ENCODE assay signal across 26 mouse cellular contexts in genomic region chr17:25550020-25550419, GRCm38 (mm10). TPM values are rescaled to one million over a fixed set of nuclear protein-coding genes. Genes with fewer than 3 reads are reported as not detected.
DNase-seq lines count a peak whose midpoint lies in the region; ATAC-seq and TF ChIP-seq lines count a peak whose summit lies in the region.
"Had no signal": no experiment of that assay in that cellular context is flagged by ENCODE, and none has a peak within 500 bp of the region (broad histone marks: within the 10 kb centered on the region; RNA-seq: fewer than 3 reads in every experiment).

No protein-coding gene starts in this region.

- H3K4me3 ChIP-seq in layer of hippocampus, adult 2 months = no peak overlapping the region
- no peak overlapping the region for H3K4me3 ChIP-seq in limb, embryonic 13.5 days
- no peak overlapping the region for H3K4me3 ChIP-seq in limb, embryonic 15.5 days
- H3K4me3 ChIP-seq: embryonic facial prominence, embryonic 12.5 days; erythroblast, embryonic 14.5 days; forebrain, embryonic 10.5 days; forebrain, embryonic 13.5 days; forebrain, embryonic 15.5 days had no signal

- no peaks in the 10 kb centered on the region for H3K9me3 ChIP-seq in limb, embryonic 13.5 days
- no peaks in the 10 kb centered on the region for H3K9me3 ChIP-seq in limb, embryonic 15.5 days
- H3K9me3 ChIP-seq: embryonic facial prominence, embryonic 12.5 days; forebrain, embryonic 10.5 days; forebrain, embryonic 13.5 days; forebrain, embryonic 15.5 days had no signal

- no peak for DNase-seq in layer of hippocampus, adult 2 months (ENCODE audit: low spot score in 2 of 2)
- DNase-seq in layer of hippocampus, postnatal 36 days = no peak
- DNase-seq in lung, postnatal 25 days (ENCODE audit: low spot score) = no peak
- DNase-seq: adrenal gland, adult 2 months; adrenal gland, postnatal 10 days; adrenal gland, postnatal 25 days; cerebellum, adult 11 months; cerebellum, adult 18-20 months; cerebellum, adult 8-10 months; cerebellum, adult 9-11 months; cerebellum, postnatal 14 days; cerebellum, postnatal 36 days; embryo, embryonic 11 days; forebrain, postnatal 0 days had no signal

- no peaks in the 10 kb centered on the region for H3K36me3 ChIP-seq in limb, embryonic 13.5 days
- no peaks in the 10 kb centered on the region for H3K36me3 ChIP-seq in limb, embryonic 15.5 days
- H3K36me3 ChIP-seq: embryonic facial prominence, embryonic 12.5 days; forebrain, embryonic 10.5 days; forebrain, embryonic 15.5 days had no signal

- no peak overlapping the region for H3K4me2 ChIP-seq in limb, embryonic 13.5 days (replicated peaks)
- no peak overlapping the region for H3K4me2 ChIP-seq in limb, embryonic 15.5 days
- H3K4me2 ChIP-seq: embryonic facial prominence, embryonic 12.5 days; forebrain, embryonic 13.5 days; forebrain, embryonic 15.5 days had no signal

- H3K27ac ChIP-seq in layer of hippocampus, adult 2 months = peak overlapping the region; percentile 56; the same call in 1 of the 2 replicates
- no peak overlapping the region; the same call in 1 of the 2 replicates for H3K27ac ChIP-seq in limb, embryonic 13.5 days
- peak overlapping the region; percentile 68 for H3K27ac ChIP-seq in limb, embryonic 15.5 days
- H3K27ac ChIP-seq: embryonic facial prominence, embryonic 12.5 days; forebrain, embryonic 10.5 days; forebrain, embryonic 13.5 days; forebrain, embryonic 15.5 days had no signal

- WGBS in limb, embryonic 13.5 days = 69% methylated on average over 5 of the region's 5 CpGs
- 74% methylated on average over 5 of the region's 5 CpGs for WGBS in limb, embryonic 15.5 days

- no peak overlapping the region for H3K9ac ChIP-seq in limb, embryonic 13.5 days
- no peak overlapping the region for H3K9ac ChIP-seq in limb, embryonic 15.5 days
- H3K9ac ChIP-seq: embryonic facial prominence, embryonic 12.5 days; forebrain, embryonic 13.5 days; forebrain, embryonic 15.5 days; forebrain, postnatal 0 days had no signal

- no peaks in the 10 kb centered on the region for H3K27me3 ChIP-seq in limb, embryonic 13.5 days
- no peaks in the 10 kb centered on the region for H3K27me3 ChIP-seq in limb, embryonic 15.5 days
- H3K27me3 ChIP-seq: embryonic facial prominence, embryonic 12.5 days; forebrain, embryonic 13.5 days; forebrain, embryonic 15.5 days had no signal

- ATAC-seq in limb, embryonic 13.5 days (ENCODE audit: low FRiP score, low read depth) = peak; percentile 51; the same call in 1 of the 2 replicates
- peak; percentile 73 for ATAC-seq in limb, embryonic 15.5 days (ENCODE audit: insufficient number of reproducible peaks, low FRiP score, low TSS enrichment, low read depth)
- no peak for ATAC-seq in megakaryocyte-erythroid progenitor cell, adult 5-6 weeks (replicated peaks; ENCODE audit: low FRiP score, low TSS enrichment, poor library complexity, severe bottlenecking)
- ATAC-seq: forebrain, embryonic 13.5 days; forebrain, embryonic 15.5 days; forebrain, postnatal 0 days had no signal

- no peak for TF ChIP-seq CTCF in layer of hippocampus, adult 2 months (conservative IDR thresholded peaks at IDR 0.05)

- H3K4me1 ChIP-seq in limb, embryonic 13.5 days = peaks cover 16% of the 10 kb centered on the region
- H3K4me1 ChIP-seq in limb, embryonic 15.5 days = peaks cover 11% of the 10 kb centered on the region; the same call in 1 of the 2 replicates
- H3K4me1 ChIP-seq: forebrain, embryonic 13.5 days; forebrain, embryonic 15.5 days had no signal

RNA-seq across cellular contexts. Expression of gene Sox8, which starts 20.5 kb away (rescaled TPM):
- total RNA-seq in layer of hippocampus, adult 2 months (2021) = 10 to 100 TPM; 47.7 to 55.7 TPM
- 10 to 100 TPM; 55.1 to 57.5 TPM for total RNA-seq in layer of hippocampus, postnatal 36 days (2021)
- 15.0 and 16.5 TPM in 2 replicates for polyA plus RNA-seq in limb, embryonic 13.5 days (2015; fragmentation: Nextera tagmentation; extraction: Ambion mirVana)
- polyA plus RNA-seq in limb, embryonic 15.5 days (2015; fragmentation: Nextera tagmentation; extraction: Ambion mirVana) = 10.9 and 14.7 TPM in 2 replicates
- not detected in 2 replicates for total RNA-seq in megakaryocyte-erythroid progenitor cell, adult 5-6 weeks (2014; fragmentation: Nextera tagmentation)
- not detected in 2 replicates for total RNA-seq in megakaryocyte-erythroid progenitor cell, adult 5-6 weeks (2017)
- total RNA-seq: MEL had no signal
- polyA plus RNA-seq: erythroblast, embryonic 14.5 days had no signal

RNA-seq across cellular contexts. Expression of gene Lmf1, which starts 28.9 kb away (rescaled TPM):
- total RNA-seq in layer of hippocampus, adult 2 months (2021) = 10 to 100 TPM; 25.5 to 31.2 TPM
- total RNA-seq in layer of hippocampus, postnatal 36 days (2021) = 10 to 100 TPM; 28.3 to 28.8 TPM
- polyA plus RNA-seq in limb, embryonic 13.5 days (2015; fragmentation: Nextera tagmentation; extraction: Ambion mirVana) = 31.2 and 33.2 TPM in 2 replicates
- 28.8 and 30.5 TPM in 2 replicates for polyA plus RNA-seq in limb, embryonic 15.5 days (2015; fragmentation: Nextera tagmentation; extraction: Ambion mirVana)
- 17.6 and 24.2 TPM in 2 replicates for total RNA-seq in megakaryocyte-erythroid progenitor cell, adult 5-6 weeks (2014; fragmentation: Nextera tagmentation)
- total RNA-seq in megakaryocyte-erythroid progenitor cell, adult 5-6 weeks (2017) = 3.2 and 4.8 TPM in 2 replicates

RNA-seq across cellular contexts. Expression of gene Sstr5, which starts 52.9 kb away (rescaled TPM):
- total RNA-seq in layer of hippocampus, adult 2 months (2021) = under 1 TPM in 1 of 2 experiments, not detected in 1; 0.15 TPM
- under 1 TPM in 1 of 2 experiments, not detected in 1; 0.23 TPM for total RNA-seq in layer of hippocampus, postnatal 36 days (2021)
- polyA plus RNA-seq in limb, embryonic 13.5 days (2015; fragmentation: Nextera tagmentation; extraction: Ambion mirVana) = 0.24 and 0.29 TPM in 2 replicates
- polyA plus RNA-seq in limb, embryonic 15.5 days (2015; fragmentation: Nextera tagmentation; extraction: Ambion mirVana) = 0.08 TPM in 1 of 2 replicates, not detected in the other
- total RNA-seq in megakaryocyte-erythroid progenitor cell, adult 5-6 weeks (2014; fragmentation: Nextera tagmentation) = not detected in 2 replicates
- not detected in 2 replicates for total RNA-seq in megakaryocyte-erythroid progenitor cell, adult 5-6 weeks (2017)
- total RNA-seq: common myeloid progenitor, adult 5-6 weeks; MEL had no signal
- polyA plus RNA-seq: C2C12; embryonic facial prominence, embryonic 14.5 days; erythroblast, embryonic 14.5 days; forebrain, embryonic 10.5 days had no signal

Comparison
In these comparisons a context has a peak if more than half of its experiments do, and no peak if none do; other contexts are left out.
1. RNA of gene Sox8, which starts 20.5 kb away (total RNA-seq): 55.1 to 57.5 TPM in layer of hippocampus, postnatal 36 days and 47.7 to 55.7 TPM in layer of hippocampus, adult 2 months; not detected in megakaryocyte-erythroid progenitor cell, adult 5-6 weeks; every median in the first group is over 10 times any median in the second.